Mouse (Mus musculus): ENCODE measurements around the gene Nfkb1. TPM values are rescaled to one million over a fixed set of nuclear protein-coding genes. Genes with fewer than 3 reads are reported as not detected.

The Nfkb1 gene
- total and polyA plus RNA-seq, 3 experiments = 271 to 369 (median 346) TPM

DNA sequence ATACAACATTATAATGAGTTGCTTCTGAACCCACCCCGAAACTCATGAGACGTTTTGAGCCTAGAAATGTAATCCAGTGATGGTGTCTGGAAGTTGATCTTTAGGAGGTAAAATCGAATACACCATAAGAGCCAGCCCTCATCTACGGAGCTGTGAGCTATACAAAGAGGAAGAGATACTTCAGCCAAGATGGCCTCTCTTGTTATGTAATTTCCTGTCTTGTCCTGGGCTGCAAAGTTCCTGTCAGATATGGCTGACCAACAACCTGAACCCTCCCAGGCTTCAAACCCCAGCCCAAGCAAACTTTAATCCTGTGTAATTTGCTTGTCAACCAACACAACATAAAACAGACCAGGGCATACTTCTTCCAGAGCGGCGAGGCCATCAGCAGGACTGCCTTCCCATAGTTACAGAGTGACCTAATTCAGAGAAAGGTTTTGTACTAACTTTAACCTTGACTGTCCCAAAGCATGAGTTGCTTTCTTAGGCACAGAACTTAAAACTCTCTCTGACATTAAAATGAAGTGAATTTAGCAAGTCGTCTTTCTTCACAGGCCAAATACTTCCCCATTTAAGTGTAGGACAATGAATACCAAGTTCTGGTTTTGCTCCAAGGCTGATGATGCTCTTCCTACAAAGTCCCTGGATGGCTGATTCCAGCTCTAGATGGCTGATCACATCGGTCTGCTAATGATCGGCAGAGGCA lies 63.2 kb downstream of the Nfkb1 start:
- H3K9ac ChIP-seq (ENCODE audit: insufficient read depth, low read depth) = peak overlapping the region; percentile 17
- H3K4me3 ChIP-seq (replicated peaks in 1 of 3; ENCODE audit: low read depth in 2 of 3, low read length in 2 of 3, poor library complexity in 1 of 3) = peak overlapping the region in 1 of 3 experiments; percentile 4
- H3K9me3 ChIP-seq (replicated peaks; ENCODE audit: low read length) = no peaks in the 10 kb centered on the region
- no peaks in the 10 kb centered on the region for H3K27me3 ChIP-seq (replicated peaks)
- TF ChIP-seq MAZ (IDR thresholded peaks at IDR 0.05; ENCODE audit: low read depth, low read length) (no peak), TBP (conservative IDR thresholded peaks at IDR 0.05; ENCODE audit: low read depth, low read length) (0 out of 2 replicates have a peak, but pooled peaks have one; percentile 35)
- peaks cover 37 to 75% of the 10 kb centered on the region in 2 experiments for H3K36me3 ChIP-seq (replicated peaks in 1 of 2; ENCODE audit: control insufficient read depth in 1 of 2, insufficient read depth in 1 of 2, low read length in 1 of 2)
- peak overlapping the region; percentile 92 for H3K27ac ChIP-seq (ENCODE audit: insufficient read depth, low read depth)
- peak overlapping the region; percentile 52 for H3K4me2 ChIP-seq (ENCODE audit: insufficient read depth, low read depth, poor library complexity, severe bottlenecking)
- 0 out of 2 replicates have a peak, but pooled peaks cover 2% of the 10 kb centered on the region for H3K79me2 ChIP-seq (replicated peaks; ENCODE audit: control insufficient read depth, extremely low read depth, insufficient read depth, poor library complexity, severe bottlenecking)
- in situ Hi-C loops (cut with MboI; ENCODE audit: low pct_ligation_motif_present, low pct_unique_long_range_greater_than_20kb, low sequenced_read_pairs) = loop anchor here (5.0 kb wide), 1 partner anchor 74 kb away; no protein-coding TSS in a partner anchor
- peaks cover 42 to 96% of the 10 kb centered on the region in 2 experiments for H3K4me1 ChIP-seq (ENCODE audit: control insufficient read depth in 1 of 2, insufficient read depth in 2 of 2)
- peak; percentile 58 for DNase-seq (ENCODE audit: extremely low read depth)
- dilution Hi-C loops (cut with MboI; ENCODE audit: extremely low pct_ligation_motif_present, extremely low pct_unique_long_range_greater_than_20kb, low sequenced_read_pairs) = no loop called here

GRCm38 (mm10) chr3:135625290-135625689 lies 66.1 kb downstream of the Nfkb1 start:
- peaks cover 30 to 97% of the 10 kb centered on the region in 2 experiments for H3K4me1 ChIP-seq (ENCODE audit: control insufficient read depth in 1 of 2, insufficient read depth in 2 of 2)
- dilution Hi-C loops (cut with MboI; ENCODE audit: extremely low pct_ligation_motif_present, extremely low pct_unique_long_range_greater_than_20kb, low sequenced_read_pairs) = no loop called here
- H3K36me3 ChIP-seq (replicated peaks in 1 of 2; ENCODE audit: control insufficient read depth in 1 of 2, insufficient read depth in 1 of 2, low read length in 1 of 2) = peaks cover 43 to 75% of the 10 kb centered on the region in 2 experiments

GRCm38 (mm10) chr3:135616730-135617129 lies 74.6 kb downstream of the Nfkb1 start:
- H3K9ac ChIP-seq (ENCODE audit: insufficient read depth, low read depth) = no peak overlapping the region
- no peaks in the 10 kb centered on the region for H3K9me3 ChIP-seq (replicated peaks; ENCODE audit: low read length)
- in situ Hi-C loops (cut with MboI; ENCODE audit: low pct_ligation_motif_present, low pct_unique_long_range_greater_than_20kb, low sequenced_read_pairs) = no loop called here
- peaks cover 14 to 79% of the 10 kb centered on the region in 2 experiments for H3K4me1 ChIP-seq (ENCODE audit: control insufficient read depth in 1 of 2, insufficient read depth in 2 of 2)
- no peak overlapping the region for H3K4me2 ChIP-seq (ENCODE audit: insufficient read depth, low read depth, poor library complexity, severe bottlenecking)
- no peaks in the 10 kb centered on the region for H3K79me2 ChIP-seq (replicated peaks; ENCODE audit: control insufficient read depth, extremely low read depth, insufficient read depth, poor library complexity, severe bottlenecking)
- no peak overlapping the region for H3K4me3 ChIP-seq (replicated peaks in 1 of 3; ENCODE audit: low read depth in 2 of 3, low read length in 2 of 3, poor library complexity in 1 of 3)
- dilution Hi-C loops (cut with MboI; ENCODE audit: extremely low pct_ligation_motif_present, extremely low pct_unique_long_range_greater_than_20kb, low sequenced_read_pairs) = no loop called here
- H3K27ac ChIP-seq (ENCODE audit: insufficient read depth, low read depth) = no peak overlapping the region
- no peak for TF ChIP-seq GABPA (IDR thresholded peaks at IDR 0.05; ENCODE audit: insufficient replicate concordance, low read depth, low read length)
- no peak for TF ChIP-seq TCF12 (IDR thresholded peaks at IDR 0.05; ENCODE audit: low read depth, low read length)
- H3K36me3 ChIP-seq (replicated peaks in 1 of 2; ENCODE audit: control insufficient read depth in 1 of 2, insufficient read depth in 1 of 2, low read length in 1 of 2) = peaks cover 70 to 93% of the 10 kb centered on the region in 2 experiments
- no peaks in the 10 kb centered on the region for H3K27me3 ChIP-seq (replicated peaks)
- no peak for DNase-seq (ENCODE audit: extremely low read depth)

More at GRCm38 (mm10) chr3:135625290-135625689, 66.1 kb downstream of the Nfkb1 start:
- H3K4me2 ChIP-seq (ENCODE audit: insufficient read depth, low read depth, poor library complexity, severe bottlenecking) = no peak overlapping the region
- no peak for DNase-seq (ENCODE audit: extremely low read depth)
- TF ChIP-seq ETS1 (conservative IDR thresholded peaks at IDR 0.05; ENCODE audit: low read depth, low read length) = peak; percentile 22; the same call in 1 of the 2 replicates
- peak; percentile 59; the same call in 1 of the 2 replicates for TF ChIP-seq POLR2AphosphoS2 (IDR thresholded peaks at IDR 0.05; ENCODE audit: low read depth, low read length)
- peak; percentile 60; the same call in 1 of the 2 replicates for TF ChIP-seq MAZ (IDR thresholded peaks at IDR 0.05; ENCODE audit: low read depth, low read length)
- TF ChIP-seq MAFK (IDR thresholded peaks at IDR 0.05; ENCODE audit: insufficient replicate concordance, low read length) = no peak
- H3K4me3 ChIP-seq (replicated peaks in 1 of 3; ENCODE audit: low read depth in 2 of 3, low read length in 2 of 3, poor library complexity in 1 of 3) = no peak overlapping the region
- no peak overlapping the region for H3K9ac ChIP-seq (ENCODE audit: insufficient read depth, low read depth)
- no peaks in the 10 kb centered on the region for H3K27me3 ChIP-seq (replicated peaks)
- in situ Hi-C loops (cut with MboI; ENCODE audit: low pct_ligation_motif_present, low pct_unique_long_range_greater_than_20kb, low sequenced_read_pairs) = loop anchor here (5.0 kb wide), 1 partner anchor 77 kb away; no protein-coding TSS in a partner anchor
- peaks cover 6% of the 10 kb centered on the region for H3K79me2 ChIP-seq (replicated peaks; ENCODE audit: control insufficient read depth, extremely low read depth, insufficient read depth, poor library complexity, severe bottlenecking)
- no peak overlapping the region for H3K27ac ChIP-seq (ENCODE audit: insufficient read depth, low read depth)
- no peaks in the 10 kb centered on the region for H3K9me3 ChIP-seq (replicated peaks; ENCODE audit: low read length)

All from CH12.LX (cell line).